ENCODE assay signal across 8 mouse cellular contexts in genomic region chr6:113419199-113419587, GRCm38 (mm10). TPM values are rescaled to one million over a fixed set of nuclear protein-coding genes. Genes with fewer than 3 reads are reported as not detected.
DNase-seq lines count a peak whose midpoint lies in the region; ATAC-seq lines count a peak whose summit lies in the region.

Rpusd3 (minus strand) TSS chr6:113419340.

- peak; percentile 97 for DNase-seq in CD4-positive helper T cell, adult 2 months (ENCODE audit: low read depth, low spot score)
- peak; percentile 93 for DNase-seq in brain, embryonic 18.5 days (ENCODE audit: low read depth, low spot score)
- DNase-seq in kidney, postnatal 10 days = peak; percentile 100
- peak; percentile 97 for DNase-seq in natural killer cell, adult 2 months (ENCODE audit: low spot score in 2 of 2)

- no peaks in the 10 kb centered on the region for H3K9me3 ChIP-seq in heart, embryonic 13.5 days
- no peaks in the 10 kb centered on the region for H3K9me3 ChIP-seq in liver, embryonic 12.5 days (replicated peaks)
- H3K9me3 ChIP-seq in stomach, embryonic 15.5 days = no peaks in the 10 kb centered on the region

- H3K4me1 ChIP-seq in heart, embryonic 13.5 days = peaks cover 15% of the 10 kb centered on the region
- H3K4me1 ChIP-seq in liver, embryonic 12.5 days = peaks cover 26% of the 10 kb centered on the region
- peaks cover 8% of the 10 kb centered on the region; the same call in 1 of the 2 replicates for H3K4me1 ChIP-seq in stomach, embryonic 15.5 days

- peak; percentile 96 for ATAC-seq in erythroid progenitor cell, adult 5-6 weeks (replicated peaks; ENCODE audit: low FRiP score, poor library complexity, severe bottlenecking)
- ATAC-seq in heart, embryonic 13.5 days (ENCODE audit: extremely low read depth, insufficient number of reproducible peaks, low FRiP score, low TSS enrichment) = peak; percentile 94; the same call in 1 of the 2 replicates
- peak; percentile 97 for ATAC-seq in liver, embryonic 12.5 days
- peak; percentile 96 for ATAC-seq in stomach, embryonic 15.5 days (ENCODE audit: insufficient read depth, low FRiP score, low read depth)

- peak within 1 kb of the TSS; percentile 74 for H3K4me3 ChIP-seq in heart, embryonic 13.5 days
- H3K4me3 ChIP-seq in liver, embryonic 12.5 days = peak within 1 kb of the TSS; percentile 64
- peak within 1 kb of the TSS; percentile 66 for H3K4me3 ChIP-seq in stomach, embryonic 15.5 days (replicated peaks)

- peak within 1 kb of the TSS; percentile 77 for H3K4me2 ChIP-seq in heart, embryonic 13.5 days
- peak within 1 kb of the TSS; percentile 86 for H3K4me2 ChIP-seq in liver, embryonic 12.5 days
- H3K4me2 ChIP-seq in stomach, embryonic 15.5 days = peak within 1 kb of the TSS; percentile 95

- peak within 1 kb of the TSS; percentile 88 for H3K9ac ChIP-seq in heart, embryonic 13.5 days
- H3K9ac ChIP-seq in liver, embryonic 12.5 days = peak within 1 kb of the TSS; percentile 75
- peak within 1 kb of the TSS; percentile 50 for H3K9ac ChIP-seq in stomach, embryonic 15.5 days

- H3K27ac ChIP-seq in heart, embryonic 13.5 days (replicated peaks) = peak within 1 kb of the TSS; percentile 29
- H3K27ac ChIP-seq in liver, embryonic 12.5 days = peak within 1 kb of the TSS; percentile 20; the same call in 1 of the 2 replicates
- H3K27ac ChIP-seq in stomach, embryonic 15.5 days = no peak within 1 kb of the TSS; the same call in 1 of the 2 replicates

- H3K36me3 ChIP-seq in heart, embryonic 13.5 days = peaks cover 24% of the 10 kb centered on the region
- peaks cover 23% of the 10 kb centered on the region for H3K36me3 ChIP-seq in liver, embryonic 12.5 days
- no peaks in the 10 kb centered on the region for H3K36me3 ChIP-seq in stomach, embryonic 15.5 days

- no peaks in the 10 kb centered on the region for H3K27me3 ChIP-seq in heart, embryonic 13.5 days (replicated peaks)
- H3K27me3 ChIP-seq in liver, embryonic 12.5 days (replicated peaks) = no peaks in the 10 kb centered on the region
- no peaks in the 10 kb centered on the region for H3K27me3 ChIP-seq in stomach, embryonic 15.5 days (replicated peaks)

- WGBS in heart, embryonic 13.5 days = under 1% methylated on average over 25 of the region's 25 CpGs
- under 1% methylated on average over 25 of the region's 25 CpGs for WGBS in liver, embryonic 12.5 days (ENCODE audit: insufficient replicate concordance)
- WGBS in stomach, embryonic 15.5 days = under 1% methylated on average over 25 of the region's 25 CpGs

RNA-seq across cellular contexts. Expression of gene Rpusd3, which starts in this region (rescaled TPM):
- not detected in 2 replicates for total RNA-seq in erythroid progenitor cell, adult 5-6 weeks (2015; ENCODE audit: low replicate concordance)
- total RNA-seq in erythroid progenitor cell, adult 5-6 weeks (2017; ENCODE audit: low replicate concordance) = 1.4 and 2.1 TPM in 2 replicates
- polyA plus RNA-seq in heart, embryonic 13.5 days (2015; fragmentation: Nextera tagmentation; extraction: Ambion mirVana) = 13.6 and 17.9 TPM in 2 replicates
- polyA plus RNA-seq in liver, embryonic 12.5 days (2016; fragmentation: Nextera tagmentation; extraction: Ambion mirVana) = 19.8 and 22.2 TPM in 2 replicates
- polyA plus RNA-seq in stomach, embryonic 15.5 days (2015; fragmentation: Nextera tagmentation; extraction: Ambion mirVana) = 15.9 and 20.8 TPM in 2 replicates
